Mouse (Mus musculus): Measurements from ENCODE around the gene Cd19.

The Cd19 gene

GRCm38 (mm10) chr7:126414725-126415124, at the start of gene Cd19:
Cd19 (minus strand) TSS chr7:126414889.
- DNase-seq (ENCODE audit: low read depth, low spot score): no peak

GRCm38 (mm10) chr7:126464121-126464520, 49.4 kb upstream of the Cd19 start:
- no peak for DNase-seq (ENCODE audit: low read depth, low spot score)

DNA sequence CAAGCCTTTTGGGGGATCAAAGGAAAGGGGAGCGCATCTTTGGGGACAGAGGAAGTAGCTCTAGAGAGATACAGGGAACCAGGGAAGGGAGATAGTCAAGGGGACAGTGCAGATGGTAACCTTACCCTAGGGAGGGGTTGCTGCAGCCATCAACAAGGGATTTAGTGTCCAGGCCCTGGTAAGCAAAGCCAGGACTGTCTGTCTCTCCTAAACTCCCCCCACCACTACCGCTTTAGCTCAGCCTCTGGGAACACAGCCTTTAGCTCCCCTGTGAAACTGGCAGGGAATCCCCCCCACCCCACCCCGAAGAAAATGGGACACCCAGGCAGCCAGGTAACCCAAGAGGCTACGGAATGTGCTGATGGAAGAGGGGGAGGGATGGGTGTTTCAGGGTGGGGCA, 48.9 kb upstream of the Cd19 start:
- no peak for DNase-seq (ENCODE audit: low read depth, low spot score)

DNA sequence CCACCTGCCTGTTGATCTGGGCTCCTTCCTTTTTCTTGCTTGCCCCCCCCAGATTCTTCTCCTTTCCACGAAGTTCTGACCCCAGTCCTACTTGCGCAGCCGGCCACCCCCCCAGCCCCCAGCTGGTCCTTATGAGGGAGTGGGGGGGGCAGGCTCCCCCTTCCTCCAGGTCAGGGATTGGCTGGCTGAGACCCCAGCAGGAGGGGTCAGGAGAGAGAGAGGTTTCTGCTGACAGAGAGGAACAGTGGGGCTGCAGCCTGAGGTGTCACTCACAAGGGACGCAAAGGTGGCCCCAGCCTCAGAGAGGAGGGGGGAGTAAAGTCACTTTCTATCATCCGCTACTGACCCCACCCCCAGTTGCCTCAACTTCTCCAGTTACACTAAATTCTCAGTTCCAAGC, 48.3 kb upstream of the Cd19 start, which contains the start of gene Atp2a1:
Gene Atp2a1, minus strand, starts transcription at position 105 of the 400 bp plus-strand sequence.
- no peak for DNase-seq (ENCODE audit: low read depth, low spot score)

GRCm38 (mm10) chr7:126461626-126462025, 46.9 kb upstream of the Cd19 start:
- no peak for DNase-seq (ENCODE audit: low read depth, low spot score)

GRCm38 (mm10) chr7:126460623-126461399, 46.1 kb upstream of the Cd19 start:
- DNase-seq (ENCODE audit: low read depth, low spot score): no peak

- DNase-seq (ENCODE audit: low read depth, low spot score): no peak
These were observed 44.3 kb upstream of the Cd19 start for GRCm38 (mm10) chr7:126458844-126459618.

GRCm38 (mm10) chr7:126458225-126458624, 43.5 kb upstream of the Cd19 start:
- no peak for DNase-seq (ENCODE audit: low read depth, low spot score)

DNA sequence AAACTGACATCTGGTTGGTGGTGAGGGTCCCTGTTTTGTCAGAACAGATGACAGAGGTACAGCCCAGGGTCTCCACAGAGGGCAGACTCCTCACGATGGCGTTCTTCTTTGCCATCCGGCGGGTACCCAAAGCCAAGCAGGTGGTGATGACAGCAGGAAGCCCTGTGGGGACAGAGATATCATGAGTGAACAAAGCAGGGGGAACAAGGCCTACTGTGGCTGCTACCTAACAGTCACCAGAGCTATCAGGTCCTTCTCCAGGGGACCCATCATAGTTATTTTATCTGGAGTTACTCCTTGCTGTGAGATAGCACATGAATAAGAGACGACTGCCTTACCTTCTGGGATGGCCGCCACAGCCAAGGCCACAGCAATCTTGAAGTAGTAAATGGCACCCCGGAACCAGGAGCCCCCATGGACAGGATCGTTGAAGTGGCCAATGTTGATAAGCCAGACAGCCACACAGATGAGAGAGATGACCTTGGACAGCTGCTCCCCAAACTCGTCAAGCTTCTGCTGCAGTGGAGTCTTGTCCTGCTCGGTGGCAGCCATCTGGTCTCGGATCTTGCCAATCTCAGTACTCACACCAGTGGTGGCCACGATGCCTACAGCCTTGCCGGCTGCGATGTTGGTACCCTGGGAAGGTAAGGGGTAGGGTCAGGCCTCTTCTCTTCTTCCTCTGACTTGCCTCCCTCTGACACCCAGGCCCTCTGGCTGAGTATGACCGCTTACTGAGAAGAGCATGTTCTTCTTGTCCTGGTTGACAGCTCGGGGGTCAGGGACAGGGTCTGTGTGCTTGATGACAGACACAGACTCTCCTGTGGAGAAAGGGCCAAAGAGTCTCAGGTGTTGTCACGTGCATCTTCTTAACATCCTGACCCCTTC, 41.9 kb upstream of the Cd19 start:
- no peak for DNase-seq (ENCODE audit: low read depth, low spot score)

DNA sequence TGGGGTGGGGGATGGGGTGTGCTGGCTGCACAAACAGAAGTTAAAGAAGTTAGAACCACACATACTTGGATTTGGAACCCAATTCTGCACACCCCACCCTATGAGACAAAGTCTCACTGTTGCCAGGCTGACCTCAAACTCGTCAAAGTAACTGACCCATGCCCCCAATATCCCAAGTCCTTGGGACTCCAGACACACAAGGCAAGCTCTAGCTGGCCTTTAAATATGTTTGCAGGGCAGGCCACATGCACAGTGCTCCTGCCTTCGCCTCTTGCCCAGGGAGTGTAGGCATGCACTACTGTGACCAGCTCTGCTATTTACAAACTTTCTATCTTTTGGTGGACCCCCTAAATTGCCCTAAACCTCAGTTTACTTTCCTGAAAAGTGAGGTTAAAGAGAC, 40.6 kb upstream of the Cd19 start:
- DNase-seq (ENCODE audit: low read depth, low spot score): no peak

- no peak for DNase-seq (ENCODE audit: low read depth, low spot score)
These were observed 39.2 kb upstream of the Cd19 start for GRCm38 (mm10) chr7:126453861-126454260.

DNA sequence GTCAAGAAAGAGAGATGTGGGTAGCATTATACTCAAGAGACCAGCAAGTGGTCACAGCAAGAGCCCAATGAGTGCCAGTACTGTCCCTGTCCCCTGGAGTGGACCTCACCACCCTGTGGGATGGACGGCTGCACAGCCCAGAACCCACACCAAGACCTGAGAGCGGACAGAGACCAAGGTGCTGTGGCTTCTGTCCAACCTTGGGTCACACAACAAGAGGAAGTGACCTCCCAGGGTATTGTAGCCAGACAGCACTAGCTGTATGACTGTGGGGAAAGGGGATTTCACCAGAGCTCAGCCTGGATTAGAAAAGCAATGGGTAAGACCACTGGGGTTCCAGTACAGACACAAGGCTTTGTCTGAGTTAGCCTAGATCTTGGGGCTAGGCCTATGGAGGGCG, 37.6 kb upstream of the Cd19 start:
- DNase-seq (ENCODE audit: low read depth, low spot score): no peak

GRCm38 (mm10) chr7:126450641-126451040, 36.0 kb upstream of the Cd19 start:
- no peak for DNase-seq (ENCODE audit: low read depth, low spot score)

DNA sequence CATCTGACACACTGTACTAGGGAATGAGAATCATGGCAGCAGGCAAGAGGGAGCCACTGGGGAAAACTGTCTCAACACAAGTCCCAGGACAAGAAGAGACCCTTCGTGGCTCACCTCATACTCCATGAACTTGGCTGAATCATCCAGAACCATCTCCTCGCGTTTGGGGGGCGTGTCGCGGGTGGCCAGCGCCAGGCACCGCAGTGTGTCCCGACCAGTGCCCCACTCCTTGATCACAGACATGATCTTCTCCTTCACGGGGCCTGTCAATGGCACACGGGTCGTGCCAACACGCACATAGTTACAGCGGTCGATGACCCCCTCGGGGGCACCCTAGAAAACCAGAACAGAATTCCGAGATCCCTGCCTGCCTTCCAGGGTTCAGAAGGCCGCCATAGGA, 35.3 kb upstream of the Cd19 start:
- no peak for DNase-seq (ENCODE audit: low read depth, low spot score)

DNA sequence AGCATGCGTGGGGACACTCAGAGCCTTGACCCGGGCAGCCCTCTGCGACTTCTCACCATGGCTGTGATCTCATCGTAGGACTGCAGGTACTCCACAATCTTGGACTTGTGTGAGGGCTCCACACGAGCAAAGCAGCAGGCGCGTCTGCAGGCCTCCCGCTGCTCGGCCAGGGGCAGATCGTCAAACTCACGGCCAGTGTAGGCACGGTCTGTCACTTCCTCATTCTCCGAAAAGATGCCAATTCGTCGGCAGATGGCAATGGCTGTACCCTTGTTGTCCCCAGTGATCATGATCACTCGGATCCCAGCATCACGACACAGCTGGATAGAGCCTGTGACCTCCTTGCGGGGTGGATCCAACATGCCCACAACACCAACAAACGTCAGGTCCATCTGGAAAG, 33.8 kb upstream of the Cd19 start:
- no peak for DNase-seq (ENCODE audit: low read depth, low spot score)

GRCm38 (mm10) chr7:126446217-126446616, 31.5 kb upstream of the Cd19 start:
- no peak for DNase-seq (ENCODE audit: low read depth, low spot score)

DNA sequence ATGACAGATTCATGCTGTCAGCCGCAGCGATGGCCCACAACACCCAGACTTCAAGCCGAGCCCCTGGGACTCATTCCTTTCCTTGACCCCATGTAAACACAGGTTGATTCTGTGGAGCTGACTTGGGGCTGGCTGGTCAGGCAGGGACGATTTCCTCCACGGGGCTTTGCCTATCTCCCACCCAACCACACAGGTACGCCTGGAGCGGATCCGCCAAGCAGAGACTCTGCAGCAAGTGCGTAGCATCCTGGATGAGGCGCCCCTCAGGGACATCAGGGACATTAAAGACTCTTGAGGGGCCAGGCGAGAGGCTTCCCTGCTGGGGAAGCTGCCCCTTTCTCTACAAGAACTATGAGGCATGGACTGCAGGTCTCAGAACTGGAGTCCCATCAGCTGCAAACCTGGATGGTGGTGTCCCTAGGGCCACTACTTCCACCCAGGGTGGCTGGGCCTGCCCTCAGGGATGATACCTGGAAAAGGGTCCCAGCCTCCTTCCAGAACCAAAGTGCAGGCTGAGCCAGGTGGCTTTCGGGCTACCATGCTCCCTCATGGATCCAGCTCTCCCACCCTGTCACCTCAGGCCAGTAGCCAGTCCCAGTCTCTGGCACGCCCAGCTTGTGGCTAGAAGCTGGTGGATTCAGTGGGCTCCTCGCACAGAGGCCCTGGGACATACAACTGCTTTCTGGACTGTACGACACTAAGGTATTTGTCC, 30.6 kb upstream of the Cd19 start:
- DNase-seq (ENCODE audit: low read depth, low spot score): no peak

- no peak for DNase-seq (ENCODE audit: low read depth, low spot score)
These were observed 29.8 kb upstream of the Cd19 start for GRCm38 (mm10) chr7:126444536-126444935.

DNA sequence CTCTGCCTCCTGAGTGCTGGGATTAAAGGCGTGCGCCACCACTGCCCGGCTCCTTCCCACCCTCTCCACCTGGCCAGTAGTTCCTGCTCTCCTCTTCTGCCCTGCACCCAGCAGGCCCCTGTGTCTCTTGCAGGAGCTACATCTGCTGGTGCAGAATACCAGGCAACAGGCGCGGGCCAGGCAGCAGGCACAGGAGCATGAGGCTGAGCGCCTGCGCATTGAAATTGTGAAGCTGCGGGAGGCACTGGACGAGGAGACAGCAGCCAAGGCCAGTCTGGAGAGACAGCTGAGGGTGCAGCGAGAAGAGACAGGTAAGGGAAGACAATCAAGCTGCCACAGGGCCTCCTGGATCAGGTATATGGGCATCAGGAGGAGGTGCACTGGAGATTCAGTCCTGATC, 29.3 kb upstream of the Cd19 start:
- DNase-seq (ENCODE audit: low read depth, low spot score): no peak

- DNase-seq (ENCODE audit: low read depth, low spot score): no peak
These were observed 25.4 kb upstream of the Cd19 start for GRCm38 (mm10) chr7:126440134-126440533.

- no peak for DNase-seq (ENCODE audit: low read depth, low spot score)
These were observed 22.2 kb upstream of the Cd19 start for GRCm38 (mm10) chr7:126436851-126437250.
